Mouse (Mus musculus): ENCODE measurements around the gene Srd5a3. TPM values are rescaled to one million over a fixed set of nuclear protein-coding genes. Genes with fewer than 3 reads are reported as not detected.

Gene Srd5a3
- polyA plus RNA-seq, 1 experiment from 2014 or later, result 43.0 TPM

DNA sequence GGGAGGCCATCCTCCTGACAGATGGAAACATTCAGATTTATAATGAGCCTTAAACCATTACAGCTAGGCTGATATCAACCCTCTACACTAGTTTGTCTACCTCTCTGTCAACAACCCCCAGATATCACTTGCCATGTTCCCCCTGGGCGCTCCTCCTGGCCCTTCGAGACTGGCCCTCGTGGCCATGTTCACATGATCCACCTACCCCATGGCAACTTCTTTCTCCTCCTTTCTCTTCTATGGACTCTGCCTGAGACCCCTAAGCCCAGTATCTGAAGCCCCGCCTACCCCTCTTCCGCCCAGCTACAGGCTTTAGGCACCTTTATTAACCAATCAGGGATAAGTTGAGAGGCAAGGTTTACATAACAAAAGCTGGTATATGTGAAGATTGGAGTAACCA is 39.7 kb downstream of the Srd5a3 start:
- Histone ChIP-seq H3K4me1 (ENCODE audit: control insufficient read depth, insufficient read depth, low read length) (peaks cover 19% of the 10 kb centered on the region), H3K27ac (ENCODE audit: low read length) (no peak overlapping the region), H3K4me2 (ENCODE audit: low read depth, low read length) (no peak overlapping the region), H3K4me3 (ENCODE audit: low read length) (no peak overlapping the region), H3K27me3 (replicated peaks; ENCODE audit: control insufficient read depth, insufficient read depth, low read length) (no peaks in the 10 kb centered on the region), H3K36me3 (ENCODE audit: control insufficient read depth, insufficient read depth, low read length) (no peaks in the 10 kb centered on the region), H3K9me3 (ENCODE audit: control insufficient read depth, low read length) (no peaks in the 10 kb centered on the region), H3K9ac (ENCODE audit: low read depth, low read length) (no peak overlapping the region)
- WGBS, result 87% methylated on average over 5 of the region's 5 CpGs
- ATAC-seq, result no peak

DNA sequence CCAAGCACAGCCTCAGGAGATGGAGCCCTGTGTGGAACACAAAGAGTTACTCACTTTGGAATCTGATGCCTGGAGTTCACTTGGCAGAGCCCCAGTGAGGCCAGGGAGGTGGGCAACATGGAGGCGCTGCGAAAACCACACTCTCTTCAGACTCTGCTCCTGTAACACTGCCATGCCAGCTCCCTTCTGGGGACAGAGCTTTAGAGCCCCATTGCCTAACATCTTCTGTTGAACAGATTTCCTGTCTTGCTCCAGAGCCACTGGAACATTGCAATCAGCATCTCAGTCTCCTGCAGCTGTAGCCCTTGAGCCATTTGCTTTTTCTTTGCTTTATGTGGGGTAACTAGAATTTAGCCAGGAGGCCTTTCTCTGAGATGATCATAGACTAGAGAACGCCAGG is 42.3 kb downstream of the Srd5a3 start:
- Histone ChIP-seq H3K36me3 (ENCODE audit: control insufficient read depth, insufficient read depth, low read length) (no peaks in the 10 kb centered on the region), H3K27me3 (replicated peaks; ENCODE audit: control insufficient read depth, insufficient read depth, low read length) (no peaks in the 10 kb centered on the region), H3K9me3 (ENCODE audit: control insufficient read depth, low read length) (no peaks in the 10 kb centered on the region), H3K27ac (ENCODE audit: low read length) (no peak overlapping the region), H3K4me1 (ENCODE audit: control insufficient read depth, insufficient read depth, low read length) (peaks cover 27% of the 10 kb centered on the region), H3K9ac (ENCODE audit: low read depth, low read length) (no peak overlapping the region), H3K4me2 (ENCODE audit: low read depth, low read length) (no peak overlapping the region), H3K4me3 (ENCODE audit: low read length) (no peak overlapping the region)
- WGBS, result 66% methylated on average over 3 of the region's 3 CpGs
- ATAC-seq, result no peak

DNA sequence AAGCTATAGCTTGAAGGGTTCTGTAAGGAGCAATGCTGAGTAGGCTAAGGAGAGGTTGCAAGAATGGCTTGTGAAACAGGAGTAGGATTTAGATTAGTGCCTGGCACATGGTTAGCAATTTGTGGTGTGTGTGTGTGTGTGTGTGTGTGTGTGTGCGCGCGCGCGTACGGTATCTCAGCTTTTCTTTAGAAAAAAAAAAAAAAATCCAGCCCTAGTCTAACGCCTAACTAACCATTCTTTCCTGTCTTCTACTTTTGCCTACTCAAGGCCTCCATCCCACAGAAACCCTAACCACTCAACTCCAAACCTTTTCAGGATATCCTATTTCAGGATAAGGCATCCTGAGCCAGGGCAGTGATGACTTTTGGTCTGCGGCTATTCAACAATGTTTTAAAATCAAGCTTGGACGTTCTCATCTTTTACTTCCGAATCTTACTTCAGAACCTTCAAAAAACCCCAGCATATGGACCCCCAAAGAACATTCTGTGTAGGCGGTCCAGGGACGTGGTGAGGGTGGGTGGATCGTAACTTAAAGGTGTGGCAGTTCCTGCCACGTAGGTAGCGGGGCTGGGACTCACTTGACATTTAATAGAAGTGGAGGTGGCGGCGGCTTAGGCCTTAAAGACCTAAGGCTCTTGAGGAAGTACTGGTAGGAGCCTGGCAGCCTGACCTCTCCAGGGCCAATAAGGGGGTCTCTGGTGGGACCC is 43.1 kb downstream of the Srd5a3 start:
- ATAC-seq, result peak; percentile 72
- no peak overlapping the region for H3K27ac ChIP-seq (ENCODE audit: low read length)

DNA sequence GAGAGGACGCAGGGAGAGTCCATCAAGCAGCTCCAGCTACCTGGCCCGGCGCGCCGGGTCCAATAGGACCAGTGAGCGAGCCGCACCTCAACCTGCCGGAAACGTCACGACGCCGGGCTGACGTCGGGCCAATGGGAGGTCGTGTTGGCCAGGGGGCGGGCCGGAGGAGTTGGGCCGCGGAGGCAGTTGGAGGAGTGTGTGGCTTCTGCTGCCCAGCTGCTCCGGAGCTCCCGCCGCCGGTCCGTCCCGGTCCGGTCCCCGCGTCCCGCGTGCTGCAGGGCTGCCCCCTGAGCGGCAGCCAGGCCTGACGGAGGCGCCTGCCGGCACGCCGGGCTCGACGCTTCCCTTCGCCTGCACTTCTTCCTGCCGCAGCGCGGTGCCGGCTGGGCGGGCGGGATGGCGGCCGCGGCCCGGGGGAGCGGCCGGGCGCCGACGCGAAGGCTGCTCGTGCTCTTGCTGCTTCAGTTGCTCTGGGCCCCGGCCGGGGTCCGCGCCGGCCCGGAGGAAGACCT is 43.7 kb downstream of the Srd5a3 start, which contains the start of gene Tmem165:
TSS of gene Tmem165 (plus strand) at position 131 of the 512 bp plus-strand sequence.
- Histone ChIP-seq H3K4me1 (ENCODE audit: control insufficient read depth, insufficient read depth, low read length) (peaks cover 22% of the 10 kb centered on the region), H3K9me3 (ENCODE audit: control insufficient read depth, low read length) (no peaks in the 10 kb centered on the region), H3K4me3 (ENCODE audit: low read length) (peak within 1 kb of the TSS; percentile 95), H3K4me2 (ENCODE audit: low read depth, low read length) (peak within 1 kb of the TSS; percentile 89), H3K27ac (ENCODE audit: low read length) (peak within 1 kb of the TSS; percentile 96), H3K36me3 (ENCODE audit: control insufficient read depth, insufficient read depth, low read length) (no peaks in the 10 kb centered on the region), H3K27me3 (replicated peaks; ENCODE audit: control insufficient read depth, insufficient read depth, low read length) (no peaks in the 10 kb centered on the region), H3K9ac (ENCODE audit: low read depth, low read length) (peak within 1 kb of the TSS; percentile 98)
- peak; percentile 98 for ATAC-seq
- under 1% methylated on average over 55 of the region's 62 CpGs for WGBS

More for the DNA sequence above, 43.1 kb downstream of the Srd5a3 start:
- Histone ChIP-seq H3K9me3 (ENCODE audit: control insufficient read depth, low read length) (no peaks in the 10 kb centered on the region), H3K36me3 (ENCODE audit: control insufficient read depth, insufficient read depth, low read length) (no peaks in the 10 kb centered on the region), H3K4me2 (ENCODE audit: low read depth, low read length) (peak overlapping the region; percentile 89), H3K9ac (ENCODE audit: low read depth, low read length) (peak overlapping the region; percentile 98), H3K27me3 (replicated peaks; ENCODE audit: control insufficient read depth, insufficient read depth, low read length) (no peaks in the 10 kb centered on the region), H3K4me1 (ENCODE audit: control insufficient read depth, insufficient read depth, low read length) (peaks cover 22% of the 10 kb centered on the region), H3K4me3 (ENCODE audit: low read length) (peak overlapping the region; percentile 95)
- 38% methylated on average over 17 of the region's 17 CpGs for WGBS

DNA sequence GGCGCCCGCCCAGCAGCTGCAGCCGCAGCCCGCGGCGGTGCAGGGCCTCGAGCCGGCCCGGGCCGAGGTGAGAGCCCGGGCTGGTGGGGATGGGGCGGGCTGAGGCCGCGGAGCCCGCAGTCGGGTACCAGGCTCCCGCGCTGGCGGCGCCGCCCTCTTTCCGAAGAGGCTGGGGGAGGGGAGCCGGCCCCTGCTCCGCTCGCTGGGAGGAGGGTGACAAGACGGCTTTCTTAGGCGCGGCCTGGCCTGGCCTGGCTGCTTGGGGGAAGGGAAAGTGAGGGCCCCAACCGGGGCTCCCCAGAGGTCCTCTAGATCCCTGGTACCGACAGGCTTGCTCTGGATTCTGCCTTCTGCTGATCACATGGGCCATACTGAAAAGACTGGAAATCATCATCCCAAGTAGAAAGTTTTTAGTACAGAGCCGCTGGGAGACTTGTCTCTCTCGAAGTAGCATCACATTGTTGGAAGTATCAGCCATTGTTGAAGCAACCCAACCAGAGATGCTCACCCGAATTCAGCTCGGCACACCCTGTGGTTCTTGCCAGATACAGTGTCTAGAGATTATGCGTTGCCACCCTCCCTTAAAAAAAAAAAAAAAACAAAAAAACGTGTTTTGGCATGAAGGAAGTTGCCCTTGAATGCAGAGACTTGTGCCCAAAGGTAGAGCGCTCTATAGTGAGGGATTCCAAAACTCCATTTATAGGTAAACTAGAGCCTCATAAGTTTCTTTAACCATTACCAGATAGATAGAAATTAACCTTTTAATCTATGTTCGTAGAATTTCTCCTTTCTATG is 44.4 kb downstream of the Srd5a3 start:
- Histone ChIP-seq H3K4me1 (ENCODE audit: control insufficient read depth, insufficient read depth, low read length) (peaks cover 27% of the 10 kb centered on the region), H3K27me3 (replicated peaks; ENCODE audit: control insufficient read depth, insufficient read depth, low read length) (no peaks in the 10 kb centered on the region), H3K27ac (ENCODE audit: low read length) (peak overlapping the region; percentile 96), H3K4me3 (ENCODE audit: low read length) (peak overlapping the region; percentile 95), H3K9me3 (ENCODE audit: control insufficient read depth, low read length) (no peaks in the 10 kb centered on the region), H3K9ac (ENCODE audit: low read depth, low read length) (peak overlapping the region; percentile 98), H3K4me2 (ENCODE audit: low read depth, low read length) (peak overlapping the region; percentile 89), H3K36me3 (ENCODE audit: control insufficient read depth, insufficient read depth, low read length) (no peaks in the 10 kb centered on the region)
- peak; percentile 90 for ATAC-seq
- WGBS, result 3% methylated on average over 38 of the region's 38 CpGs

DNA sequence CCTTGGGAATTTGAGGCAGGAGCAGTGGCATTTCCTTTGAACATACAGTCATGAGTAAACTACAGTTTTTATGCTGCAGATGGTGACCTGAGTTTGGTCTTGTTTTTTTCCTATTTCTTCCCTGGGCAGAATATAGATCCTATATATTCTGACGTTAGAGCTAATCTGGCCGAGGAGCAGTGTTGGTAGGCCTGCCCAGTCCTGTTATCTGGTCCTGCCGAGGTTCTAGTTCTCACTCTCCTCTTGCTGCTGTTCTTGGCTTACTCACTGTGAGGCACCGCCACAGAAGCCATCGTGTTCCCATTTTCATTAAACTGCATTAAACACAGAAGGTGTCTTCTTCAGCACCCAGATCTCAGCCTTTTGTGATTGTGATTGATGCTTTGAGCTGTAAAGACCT is 47.8 kb downstream of the Srd5a3 start:
- peaks cover 36% of the 10 kb centered on the region for H3K4me1 ChIP-seq (ENCODE audit: control insufficient read depth, insufficient read depth, low read length)
- no peak overlapping the region for H3K9ac ChIP-seq (ENCODE audit: low read depth, low read length)
- no peak for ATAC-seq
- H3K4me2 ChIP-seq (ENCODE audit: low read depth, low read length), result no peak overlapping the region
- H3K9me3 ChIP-seq (ENCODE audit: control insufficient read depth, low read length), result no peaks in the 10 kb centered on the region
- no peaks in the 10 kb centered on the region for H3K36me3 ChIP-seq (ENCODE audit: control insufficient read depth, insufficient read depth, low read length)
- H3K4me3 ChIP-seq (ENCODE audit: low read length), result no peak overlapping the region
- WGBS, result 81% methylated on average over 5 of the region's 5 CpGs
- H3K27me3 ChIP-seq (replicated peaks; ENCODE audit: control insufficient read depth, insufficient read depth, low read length), result no peaks in the 10 kb centered on the region
- no peak overlapping the region for H3K27ac ChIP-seq (ENCODE audit: low read length)

DNA sequence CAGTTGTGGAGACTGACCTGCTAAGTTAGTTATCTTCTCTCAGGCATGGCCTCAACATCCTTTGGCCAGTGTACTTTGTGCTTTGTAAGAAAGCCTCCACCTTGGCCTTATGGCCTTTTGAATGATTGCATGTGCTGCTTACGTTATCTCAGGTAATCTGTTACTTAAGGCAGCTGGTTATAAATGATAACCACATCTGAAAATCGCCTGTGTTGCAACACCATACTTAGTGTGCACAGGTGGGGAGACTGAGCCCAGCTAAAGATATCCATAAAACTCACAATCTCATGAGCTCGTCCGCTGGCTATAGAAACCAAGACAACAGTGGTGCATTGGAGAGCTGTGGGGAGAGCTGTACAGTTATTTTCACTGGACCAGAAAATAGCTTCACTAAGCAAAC is 50.5 kb downstream of the Srd5a3 start:
- WGBS, result 63% methylated on average over 4 of the region's 4 CpGs
- Histone ChIP-seq H3K4me2 (ENCODE audit: low read depth, low read length) (no peak overlapping the region), H3K27ac (ENCODE audit: low read length) (peak overlapping the region; percentile 48; the same call in 1 of the 2 replicates), H3K9me3 (ENCODE audit: control insufficient read depth, low read length) (no peaks in the 10 kb centered on the region), H3K4me3 (ENCODE audit: low read length) (no peak overlapping the region), H3K9ac (ENCODE audit: low read depth, low read length) (no peak overlapping the region), H3K27me3 (replicated peaks; ENCODE audit: control insufficient read depth, insufficient read depth, low read length) (no peaks in the 10 kb centered on the region), H3K36me3 (ENCODE audit: control insufficient read depth, insufficient read depth, low read length) (0 out of 2 replicates have a peak, but pooled peaks cover 3% of the 10 kb centered on the region), H3K4me1 (ENCODE audit: control insufficient read depth, insufficient read depth, low read length) (peaks cover 25% of the 10 kb centered on the region)
- ATAC-seq, result peak; percentile 84

DNA sequence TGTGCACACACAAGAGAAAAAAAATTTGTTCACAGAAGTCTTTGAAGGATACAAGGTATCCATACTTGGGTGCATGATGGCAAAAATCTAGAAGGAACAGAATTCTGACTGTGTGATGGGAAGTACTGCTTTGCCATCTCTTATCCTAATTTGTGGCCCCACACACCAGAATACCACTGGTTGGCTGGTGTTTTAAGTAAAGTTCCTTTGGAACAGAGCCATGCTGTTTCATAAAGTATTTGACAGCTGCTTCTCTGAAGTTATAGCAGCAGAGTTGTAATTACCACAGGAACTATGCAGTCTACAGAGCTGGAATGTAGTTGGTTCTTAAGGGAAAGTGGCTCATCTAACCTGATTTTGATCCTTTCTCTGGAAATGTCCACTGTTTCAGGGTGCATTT is 53.0 kb downstream of the Srd5a3 start:
- H3K27me3 ChIP-seq (replicated peaks; ENCODE audit: control insufficient read depth, insufficient read depth, low read length), result no peaks in the 10 kb centered on the region
- ATAC-seq, result no peak
- H3K9ac ChIP-seq (ENCODE audit: low read depth, low read length), result no peak overlapping the region
- H3K9me3 ChIP-seq (ENCODE audit: control insufficient read depth, low read length), result no peaks in the 10 kb centered on the region
- no peak overlapping the region for H3K4me3 ChIP-seq (ENCODE audit: low read length)
- peaks cover 14% of the 10 kb centered on the region for H3K4me1 ChIP-seq (ENCODE audit: control insufficient read depth, insufficient read depth, low read length)
- H3K36me3 ChIP-seq (ENCODE audit: control insufficient read depth, insufficient read depth, low read length), result peaks cover 3% of the 10 kb centered on the region; the same call in 1 of the 2 replicates
- no peak overlapping the region for H3K27ac ChIP-seq (ENCODE audit: low read length)
- H3K4me2 ChIP-seq (ENCODE audit: low read depth, low read length), result no peak overlapping the region

DNA sequence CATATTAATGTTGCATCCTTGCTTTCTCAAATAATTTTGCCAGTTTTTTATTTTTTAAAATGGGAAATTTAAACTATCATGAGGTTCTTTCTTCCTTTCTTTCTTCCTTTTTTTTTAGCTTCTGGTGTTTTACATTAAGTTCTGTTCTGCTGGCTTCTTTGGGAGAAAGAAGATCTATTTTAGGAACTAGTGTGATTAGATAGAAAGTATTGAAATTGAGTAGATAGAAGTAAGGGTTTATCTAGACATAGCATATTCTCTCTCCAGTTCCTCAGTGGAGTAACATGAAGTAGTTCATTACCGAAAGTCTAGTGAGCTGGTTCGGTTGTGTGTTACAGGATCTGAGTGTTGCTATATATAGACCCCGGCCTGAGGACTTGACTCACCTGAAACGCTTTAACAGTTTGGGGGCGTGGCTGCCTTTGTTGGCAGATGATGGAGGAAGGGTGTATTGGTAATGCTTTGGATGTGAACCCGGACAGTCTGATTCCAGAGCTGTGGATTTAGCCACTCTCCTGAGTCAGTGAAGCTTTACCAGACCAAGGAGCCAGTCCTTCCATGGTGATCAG is 54.4 kb downstream of the Srd5a3 start:
- Histone ChIP-seq H3K4me3 (ENCODE audit: low read length) (no peak overlapping the region), H3K27ac (ENCODE audit: low read length) (no peak overlapping the region), H3K27me3 (replicated peaks; ENCODE audit: control insufficient read depth, insufficient read depth, low read length) (no peaks in the 10 kb centered on the region), H3K4me2 (ENCODE audit: low read depth, low read length) (no peak overlapping the region), H3K9ac (ENCODE audit: low read depth, low read length) (no peak overlapping the region), H3K9me3 (ENCODE audit: control insufficient read depth, low read length) (no peaks in the 10 kb centered on the region), H3K4me1 (ENCODE audit: control insufficient read depth, insufficient read depth, low read length) (peaks cover 9% of the 10 kb centered on the region), H3K36me3 (ENCODE audit: control insufficient read depth, insufficient read depth, low read length) (peaks cover 6% of the 10 kb centered on the region; the same call in 1 of the 2 replicates)
- WGBS, result 75% methylated on average over 6 of the region's 6 CpGs
- ATAC-seq, result no peak

All from intestine, embryonic 16.5 days (tissue).